Mouse (Mus musculus) activated CD4-positive, CD25-positive, alpha-beta regulatory T cell, adult 9 weeks (primary cell): Measurements from ENCODE around the gene Mmp23. TPM values are rescaled to one million over a fixed set of nuclear protein-coding genes. Genes with fewer than 3 reads are reported as not detected.

ENCODE experiments used
- polyA plus RNA-seq: library from polyadenylated mRNA; unstranded; fragments of 100-300 nt; shearing (Covaris generic); gene quantifications from one replicate; pipeline ENCODE4 v1.2.1, GENCODE M21; 2017

Mmp23 gene
- 0.54 TPM for polyA plus RNA-seq

DNA sequence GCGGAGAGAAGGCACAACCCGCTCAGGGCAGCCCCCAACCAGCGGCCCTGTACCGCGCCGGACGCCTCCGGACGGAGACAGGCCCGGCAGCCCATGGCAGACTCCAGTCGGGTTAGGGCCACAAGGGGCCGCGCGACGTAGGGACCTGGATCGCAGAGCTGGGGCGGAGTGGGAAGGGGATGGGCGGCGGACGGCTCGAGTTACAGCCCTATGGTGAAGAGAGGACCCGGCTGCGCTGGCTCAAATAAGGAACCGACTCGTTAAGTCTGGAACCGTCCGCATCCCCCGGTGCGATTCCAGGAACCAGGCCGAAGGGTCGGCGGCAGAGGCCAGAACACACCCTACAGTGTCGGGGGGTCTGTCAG is at the start of gene Mmp23:
Gene Mmp23, minus strand, starts transcription at position 299 of the 365 bp plus-strand sequence.

DNA sequence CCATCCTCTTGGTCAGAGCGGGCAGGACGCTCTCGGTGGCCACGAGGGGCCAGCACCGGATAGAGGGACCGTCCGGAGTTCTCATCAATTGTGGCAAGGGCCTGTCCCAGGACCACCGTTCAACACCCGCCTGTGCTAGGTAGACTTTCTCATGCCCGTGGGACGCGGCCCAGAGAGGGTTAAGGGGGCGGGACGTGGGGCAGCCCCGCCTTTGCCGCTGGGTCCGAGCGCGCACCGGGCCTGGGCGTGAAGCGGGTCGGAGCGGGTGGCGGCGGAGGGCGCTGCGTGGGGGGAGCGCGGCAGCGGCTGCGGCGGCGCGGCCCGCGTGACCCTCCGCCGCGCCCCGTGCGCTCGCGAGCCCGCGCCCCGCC is 40.9 kb upstream of the Mmp23 start, which contains the start of gene Fndc10:
Gene Fndc10, plus strand, starts transcription at position 232 of the 371 bp plus-strand sequence.

DNA sequence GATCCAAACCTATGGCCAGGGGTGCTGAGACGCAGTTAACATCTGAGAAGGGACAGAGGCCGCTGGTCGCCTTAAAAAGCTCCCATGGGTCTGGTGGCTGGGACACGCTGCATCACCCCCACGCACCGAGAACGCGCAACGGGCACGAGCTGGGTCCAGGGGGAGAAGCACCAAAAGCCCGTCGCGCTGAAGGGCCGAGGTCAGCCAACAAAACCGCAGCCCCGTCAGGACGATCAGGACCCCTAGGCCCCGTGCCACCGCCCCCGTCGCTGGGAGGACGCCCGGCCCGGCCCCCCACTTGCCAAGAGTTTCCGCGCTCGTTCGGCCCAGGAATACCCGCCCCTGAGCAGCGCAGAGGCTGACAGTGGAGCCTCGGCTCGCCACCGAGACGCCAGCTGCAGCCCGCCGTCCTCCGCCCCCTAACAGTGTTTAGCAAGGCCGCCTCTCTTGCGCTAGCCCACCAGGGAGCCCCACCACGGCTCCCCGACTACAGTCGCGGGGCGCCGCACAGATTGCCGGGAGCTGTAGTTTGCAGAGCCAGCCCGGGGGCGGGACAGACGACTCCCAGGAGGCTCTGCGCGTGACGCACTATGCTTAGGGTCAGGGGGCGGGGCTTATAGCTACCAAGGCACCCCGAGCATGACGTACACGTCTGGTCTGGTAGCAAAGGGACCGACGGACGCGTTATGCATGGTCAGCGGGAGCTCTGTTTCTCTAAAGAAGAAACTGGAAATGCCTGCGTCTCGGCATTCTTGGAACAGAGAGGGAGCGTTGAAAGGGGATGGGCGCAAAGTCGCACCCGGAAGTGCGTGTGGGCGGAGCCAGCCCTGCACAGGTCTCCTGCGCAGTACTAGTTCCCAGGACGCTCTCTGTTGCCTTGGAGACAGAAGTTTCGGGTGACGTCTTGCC is 15.8 kb upstream of the Mmp23 start, which contains the start of gene Mib2:
Gene Mib2, minus strand, starts transcription at position 510 of the 909 bp plus-strand sequence.

GRCm38 (mm10) chr4:155645308-155645707 is 7.9 kb downstream of the Mmp23 start, which contains the start of gene Gm10563:
Gene Gm10563 (minus strand): TSS chr4:155645408.

GRCm38 (mm10) chr4:155624338-155625291 is 28.6 kb downstream of the Mmp23 start, which contains the start of gene Cdk11b:
Gene Cdk11b (plus strand): TSS chr4:155624854.

DNA sequence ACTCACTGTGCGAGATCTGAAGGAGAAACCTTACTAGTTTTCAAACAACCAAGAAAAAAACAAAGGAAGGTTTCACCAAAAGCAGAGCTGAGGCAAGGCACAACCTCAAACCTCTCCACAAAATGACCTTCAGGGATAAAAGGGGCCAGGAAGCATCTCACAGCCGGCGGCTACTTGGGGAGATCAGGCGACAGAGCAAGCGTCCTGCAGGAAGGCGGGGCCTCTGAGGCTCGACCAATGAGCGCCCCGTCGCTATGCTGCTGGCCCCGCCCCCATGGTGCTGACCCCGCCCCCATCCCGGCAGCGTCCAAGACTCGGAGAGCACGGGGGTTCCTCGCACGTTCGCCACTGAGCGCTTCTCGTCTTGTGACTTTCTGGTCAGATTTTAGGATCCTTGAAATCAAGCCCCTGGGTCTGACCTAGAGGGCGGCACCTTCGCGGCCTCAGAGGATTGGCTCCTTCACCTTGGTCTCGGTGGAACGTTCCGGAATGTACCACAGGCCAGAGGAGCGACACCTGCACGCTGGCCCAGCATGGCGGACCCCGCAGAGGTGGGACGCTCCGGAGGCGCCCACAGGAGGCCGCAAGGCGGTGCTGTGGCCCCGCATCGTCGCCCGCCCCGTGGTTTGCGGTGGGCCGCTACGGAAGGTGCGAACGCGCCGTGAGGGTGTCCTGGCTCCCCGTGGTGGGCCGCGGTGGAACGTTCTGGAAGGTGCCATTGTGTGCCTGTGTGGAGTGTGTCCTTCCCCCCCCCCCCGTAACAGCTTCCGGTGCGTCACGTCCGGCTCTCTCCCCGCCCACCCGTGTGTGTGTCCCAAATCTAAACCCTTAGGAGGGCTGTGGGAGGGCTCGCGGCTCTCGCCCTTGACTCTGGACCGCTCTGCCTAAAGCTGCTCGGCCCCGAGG is 51.8 kb downstream of the Mmp23 start, which contains the start of gene Slc35e2:
Gene Slc35e2, plus strand, starts transcription at position 326 of the 906 bp plus-strand sequence.

Other genes starting within 250 kb of the Mmp23 start
- gene Cfap74, start 244.2 kb downstream of the Mmp23 start, polyA plus RNA-seq, result 4.8 TPM
- gene Tmem52, start 184.3 kb downstream of the Mmp23 start, polyA plus RNA-seq, result not detected
- 21.1 TPM for gene Gnb1, start 162.0 kb downstream of the Mmp23 start, polyA plus RNA-seq
- 138 TPM for gene Nadk, start 91.0 kb downstream of the Mmp23 start, polyA plus RNA-seq
- 13.5 TPM for gene Slc35e2, start 52.0 kb downstream of the Mmp23 start, polyA plus RNA-seq
- 120 TPM for gene Cdk11b, start 28.5 kb downstream of the Mmp23 start, polyA plus RNA-seq
- 1.9 TPM for gene Gm10563, start 8.0 kb downstream of the Mmp23 start, polyA plus RNA-seq
- gene Mib2, start 15.8 kb upstream of the Mmp23 start, polyA plus RNA-seq, result 42.3 TPM
- 0.72 TPM for gene Fndc10, start 41.0 kb upstream of the Mmp23 start, polyA plus RNA-seq
- gene Ssu72, start 51.4 kb upstream of the Mmp23 start, polyA plus RNA-seq, result 160 TPM
- gene Tmem240, start 81.4 kb upstream of the Mmp23 start, polyA plus RNA-seq, result 0.24 TPM
- gene Atad3a, start 107.7 kb upstream of the Mmp23 start, polyA plus RNA-seq, result 38.3 TPM
- gene Vwa1, start 121.3 kb upstream of the Mmp23 start, polyA plus RNA-seq, result not detected
- not detected for gene Tmem88b, start 132.5 kb upstream of the Mmp23 start, polyA plus RNA-seq
- not detected for gene Ankrd65, start 137.1 kb upstream of the Mmp23 start, polyA plus RNA-seq
- gene Mrpl20, start 149.5 kb upstream of the Mmp23 start, polyA plus RNA-seq, result 138 TPM
- 168 TPM for gene Ccnl2, start 159.1 kb upstream of the Mmp23 start, polyA plus RNA-seq
- 197 TPM for gene Aurkaip1, start 177.9 kb upstream of the Mmp23 start, polyA plus RNA-seq
- 4.0 TPM for gene Mxra8, start 186.3 kb upstream of the Mmp23 start, polyA plus RNA-seq
- gene Dvl1, start 194.0 kb upstream of the Mmp23 start, polyA plus RNA-seq, result 2.8 TPM
- 0.92 TPM for gene Tas1r3, start 210.0 kb upstream of the Mmp23 start, polyA plus RNA-seq
- gene Cptp, start 216.1 kb upstream of the Mmp23 start, polyA plus RNA-seq, result 20.4 TPM
- gene Ints11, start 216.2 kb upstream of the Mmp23 start, polyA plus RNA-seq, result 92.1 TPM
- gene Pusl1, start 238.4 kb upstream of the Mmp23 start, polyA plus RNA-seq, result 32.6 TPM
- 7.8 TPM for gene Acap3, start 238.4 kb upstream of the Mmp23 start, polyA plus RNA-seq